Mouse (Mus musculus) frontal cortex, postnatal 25 days (tissue): ENCODE measurements at regions not wholly inside any gene's neighbourhood (a gene's known extent, or its start where the extent isn't known, plus 50 kb on each side); places are given as distances from the start of the nearest gene placed in this dataset.

Experiments
- DNase-seq, 2 experiments: peaks; one replicate each; pipeline ENCODE4 v3.0.0; 2022; ENCODE audit warnings: low spot score in 2 of 2

- no peak for DNase-seq
These were observed 303.0 kb downstream of the Plpp3 start for GRCm38 (mm10) chr4:105459991-105460688.

- no peak for DNase-seq
These were observed 303.5 kb downstream of the Plpp3 start for GRCm38 (mm10) chr4:105460689-105461005.

- DNase-seq = no peak
These were observed 310.7 kb downstream of the Plpp3 start for GRCm38 (mm10) chr4:105467811-105468210.

GRCm38 (mm10) chr4:105469300-105469821, 312.2 kb downstream of the Plpp3 start:
- DNase-seq = no peak

- DNase-seq = peak in 1 of 2 experiments; percentile 25
These were observed 314.7 kb upstream of the Gm12728 start for GRCm38 (mm10) chr4:105474765-105475560.

GRCm38 (mm10) chr4:105476332-105476731, 313.3 kb upstream of the Gm12728 start:
- DNase-seq = no peak

- DNase-seq = no peak
These were observed 303.3 kb upstream of the Gm12728 start for GRCm38 (mm10) chr4:105486376-105486775.

GRCm38 (mm10) chr4:105496176-105496575, 293.5 kb upstream of the Gm12728 start:
- no peak for DNase-seq

- no peak for DNase-seq
These were observed 283.5 kb upstream of the Gm12728 start for GRCm38 (mm10) chr4:105506190-105506589.

- no peak for DNase-seq
These were observed 282.4 kb upstream of the Gm12728 start for GRCm38 (mm10) chr4:105507221-105507620.

GRCm38 (mm10) chr4:105509091-105509490, 280.6 kb upstream of the Gm12728 start:
- DNase-seq = no peak

- no peak for DNase-seq
These were observed 279.3 kb upstream of the Gm12728 start for GRCm38 (mm10) chr4:105510406-105510805.

GRCm38 (mm10) chr4:105525135-105525534, 264.5 kb upstream of the Gm12728 start:
- DNase-seq = no peak

GRCm38 (mm10) chr4:105526755-105527154, 262.9 kb upstream of the Gm12728 start:
- DNase-seq = no peak

GRCm38 (mm10) chr4:105527316-105527715, 262.4 kb upstream of the Gm12728 start:
- DNase-seq = no peak

- no peak for DNase-seq
These were observed 257.8 kb upstream of the Gm12728 start for GRCm38 (mm10) chr4:105531651-105532425.

GRCm38 (mm10) chr4:105535451-105535850, 254.2 kb upstream of the Gm12728 start:
- DNase-seq = no peak

- DNase-seq = no peak
These were observed 244.2 kb upstream of the Gm12728 start for GRCm38 (mm10) chr4:105545486-105545885.

- DNase-seq = no peak
These were observed 239.8 kb upstream of the Gm12728 start for GRCm38 (mm10) chr4:105549744-105550440.

- DNase-seq = no peak
These were observed 237.5 kb upstream of the Gm12728 start for GRCm38 (mm10) chr4:105551966-105552685.

- no peak for DNase-seq
These were observed 234.7 kb upstream of the Gm12728 start for GRCm38 (mm10) chr4:105554994-105555393.
